Mouse (Mus musculus) heart, adult 2 months (tissue): ENCODE results near the gene Mrps33.

Source experiments
- CTCF ChIP-seq: fragments of 200-600 bp; IDR thresholded peaks from 2 replicates; pipeline ENCODE4 v1.8.1; 2022; ENCODE audit warnings: antibody characterized with exemption, mild to moderate bottlenecking, moderate library complexity
- POLR2A ChIP-seq: fragments of 200-500 bp; IDR thresholded peaks from 2 replicates; pipeline ENCODE4 v1.6.1; 2011; ENCODE audit warnings: mild to moderate bottlenecking, low read depth, low read length, control low read depth; ENCODE audit not compliant: insufficient read depth

GRCm38 (mm10) chr6:39791806-39792205, 19.0 kb downstream of the Mrps33 start:
- TF ChIP-seq CTCF (no peak), POLR2A (no peak)
